Mouse (Mus musculus) forebrain, embryonic 11.5 days (tissue): ENCODE data around the gene Fgf11. TPM values are rescaled to one million over a fixed set of nuclear protein-coding genes. Genes with fewer than 3 reads are reported as not detected.

Experiments
- ATAC-seq: fragments of 200-750 bp; cut with Nextera tagmentation; replicated peaks from 2 replicates; pipeline ENCODE4 v1.8.0; 2017; ENCODE audit warnings: moderate TSS enrichment; ENCODE audit not compliant: low FRiP score
- DNase-seq: peaks from one replicate; pipeline ENCODE4 v3.0.0-alpha.2; 2017; ENCODE audit warnings: low spot score
- H3K27ac ChIP-seq: fragments of 300-500 bp; sonication (generic); 2 replicates; pipeline ENCODE4 v1.5.1; 2014; ENCODE audit warnings: low read depth, low read length
- H3K27me3 ChIP-seq: fragments of 300-500 bp; sonication (generic); 2 replicates; pipeline ENCODE4 v1.6.1; 2014; ENCODE audit warnings: mild to moderate bottlenecking, low read length, mixed read lengths; ENCODE audit not compliant: control insufficient read depth, insufficient read depth
- H3K36me3 ChIP-seq: fragments of 300-500 bp; sonication (generic); 2 replicates; pipeline ENCODE4 v1.6.1; 2014; ENCODE audit warnings: mild to moderate bottlenecking, low read length, moderate library complexity, mixed read lengths; ENCODE audit not compliant: control insufficient read depth, insufficient read depth
- H3K4me1 ChIP-seq: fragments of 300-500 bp; sonication (generic); replicated peaks from 2 replicates; pipeline ENCODE4 v1.6.1; 2014; ENCODE audit warnings: low read length, mixed read lengths; ENCODE audit not compliant: control insufficient read depth, insufficient read depth
- H3K4me2 ChIP-seq: fragments of 300-500 bp; sonication (generic); 2 replicates; pipeline ENCODE4 v1.6.1; 2014; ENCODE audit warnings: low read depth, mild to moderate bottlenecking, low read length, moderate library complexity, mixed read lengths; ENCODE audit not compliant: severe bottlenecking
- H3K4me3 ChIP-seq: fragments of 300-500 bp; sonication (generic); 2 replicates; pipeline ENCODE4 v1.5.1; 2014; ENCODE audit warnings: low read depth, low read length
- H3K9ac ChIP-seq: fragments of 300-500 bp; sonication (generic); 2 replicates; pipeline ENCODE4 v1.6.1; 2014; ENCODE audit warnings: low read length
- H3K9me3 ChIP-seq: fragments of 300-500 bp; sonication (generic); 2 replicates; pipeline ENCODE4 v1.6.1; 2016; ENCODE audit warnings: low read length, mixed read lengths; ENCODE audit not compliant: control insufficient read depth
- WGBS: fragments of 180-500 bp; shearing (Covaris S2); extraction: QIAGEN DNeasy Blood & Tissue Kit; methylation state at CpG from one replicate; pipeline ENCODE4 v1.1.7; 2014; 5-methylcytosine and 5-hydroxymethylcytosine counted together
- polyA plus RNA-seq: library from polyadenylated mRNA; unstranded; fragments of >200 nt; fragmentation: Nextera tagmentation; extraction: Ambion mirVana; gene quantifications from 2 replicates; pipeline ENCODE4 v1.2.1, GENCODE M21; 2014

Fgf11 gene
- polyA plus RNA-seq, 1 experiment from 2014 or later = 1.3 TPM

GRCm38 (mm10) chr11:69823456-69823855, 21.8 kb upstream of the Fgf11 start:
- Histone ChIP-seq H3K27ac (no peak overlapping the region), H3K4me2 (no peak overlapping the region), H3K4me1 (no peaks in the 10 kb centered on the region), H3K36me3 (peaks cover 15% of the 10 kb centered on the region), H3K9ac (no peak overlapping the region), H3K9me3 (no peaks in the 10 kb centered on the region), H3K4me3 (no peak overlapping the region), H3K27me3 (no peaks in the 10 kb centered on the region)
- DNase-seq (no peak), ATAC-seq (no peak)
- whole genome bisulfite sequencing = 78% methylated on average over 2 of the region's 2 CpGs

DNA sequence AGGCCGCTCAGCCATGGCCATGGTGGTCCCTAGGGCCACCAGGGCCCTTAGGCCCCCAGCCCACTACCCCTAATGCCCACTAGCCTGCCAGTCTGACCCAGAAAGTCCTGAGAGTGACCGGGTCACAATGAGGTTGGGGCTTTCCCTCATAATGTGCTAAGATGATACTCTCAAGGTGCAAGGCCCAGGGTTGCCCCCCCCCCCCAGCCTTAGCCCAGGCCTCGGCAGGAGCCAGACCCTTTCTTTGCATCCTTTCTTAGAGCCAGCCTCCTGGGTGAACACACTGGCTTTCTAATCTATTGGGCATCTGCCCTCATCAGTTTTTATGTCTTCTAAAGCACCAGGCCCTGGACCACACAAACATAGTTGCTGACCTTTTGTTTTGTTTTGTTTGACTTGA, 20.4 kb upstream of the Fgf11 start, which contains the start of gene Spem1:
TSS of gene Spem1 (minus strand) at position 101 of the 400 bp plus-strand sequence.
- Histone ChIP-seq H3K4me1 (no peaks in the 10 kb centered on the region), H3K36me3 (peaks cover 13% of the 10 kb centered on the region), H3K9ac (no peak within 1 kb of the TSS), H3K4me3 (no peak within 1 kb of the TSS), H3K27ac (no peak within 1 kb of the TSS), H3K27me3 (no peaks in the 10 kb centered on the region), H3K9me3 (0 out of 2 replicates have a peak, but pooled peaks cover 2% of the 10 kb centered on the region), H3K4me2 (no peak within 1 kb of the TSS)
- DNase-seq (no peak), ATAC-seq (no peak)
- WGBS = 87% methylated on average over 3 of the region's 3 CpGs

- H3K4me1 ChIP-seq = no peaks in the 10 kb centered on the region
- no peak overlapping the region for H3K9ac ChIP-seq
- ATAC-seq (no peak), DNase-seq (no peak)
- no peak overlapping the region for H3K4me3 ChIP-seq
- 0 out of 2 replicates have a peak, but pooled peaks cover 2% of the 10 kb centered on the region for H3K9me3 ChIP-seq
- no peak overlapping the region for H3K27ac ChIP-seq
- H3K4me2 ChIP-seq = no peak overlapping the region
- H3K27me3 ChIP-seq = no peaks in the 10 kb centered on the region
- H3K36me3 ChIP-seq = no peaks in the 10 kb centered on the region; the same call in 1 of the 2 replicates
- 92% methylated on average over 8 of the region's 8 CpGs for WGBS
Observed at GRCm38 (mm10) chr11:69818871-69819270, 17.2 kb upstream of the Fgf11 start.

DNA sequence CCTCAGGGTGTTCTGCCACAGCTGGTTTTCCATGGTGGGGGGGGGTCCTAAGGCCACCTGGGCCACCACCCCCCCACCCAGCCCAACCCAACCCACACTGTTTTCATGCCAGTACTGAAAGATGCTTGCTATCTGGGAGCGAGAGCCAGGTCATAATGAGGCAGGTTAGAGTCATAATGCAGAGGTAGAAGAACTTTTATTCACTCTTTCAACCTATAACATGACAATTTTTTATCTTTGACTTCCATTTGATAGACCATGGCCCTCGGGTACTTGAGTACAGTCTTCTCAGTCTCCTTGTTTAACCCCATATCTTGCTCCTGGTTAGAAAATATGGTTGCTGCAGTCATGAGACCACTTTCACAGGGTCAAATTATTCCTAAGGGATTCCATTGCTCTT, 16.7 kb upstream of the Fgf11 start, which contains the start of gene Spem2:
TSS of gene Spem2 (minus strand) at position 101 of the 400 bp plus-strand sequence.
- Histone ChIP-seq H3K4me1 (no peaks in the 10 kb centered on the region), H3K27ac (no peak within 1 kb of the TSS), H3K36me3 (no peaks in the 10 kb centered on the region; the same call in 1 of the 2 replicates), H3K4me3 (no peak within 1 kb of the TSS), H3K9ac (no peak within 1 kb of the TSS), H3K9me3 (0 out of 2 replicates have a peak, but pooled peaks cover 2% of the 10 kb centered on the region), H3K27me3 (no peaks in the 10 kb centered on the region), H3K4me2 (no peak within 1 kb of the TSS)
- ATAC-seq (no peak), DNase-seq (no peak)
- WGBS = 83% methylated on average over 2 of the region's 2 CpGs

DNA sequence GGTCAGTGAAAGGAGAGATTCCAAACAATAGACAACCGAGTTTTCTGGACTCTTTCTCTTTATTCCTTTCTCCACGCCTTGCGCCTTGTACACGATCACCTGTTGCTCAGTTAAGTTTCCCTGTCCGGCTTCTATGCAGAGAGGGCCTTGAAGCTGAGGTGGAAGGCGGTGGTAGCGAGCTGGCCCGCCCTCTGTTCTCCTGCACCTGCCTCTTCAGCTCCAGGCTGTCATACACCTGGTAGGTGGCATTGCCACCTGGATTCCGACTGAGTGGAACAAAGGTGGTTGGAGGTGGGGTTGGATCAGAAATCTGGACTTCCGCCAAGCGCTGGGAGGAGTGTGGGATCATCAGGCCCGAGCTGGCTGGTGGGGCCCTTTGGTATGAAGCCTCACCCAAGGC, 14.9 kb upstream of the Fgf11 start:
- no peak overlapping the region for H3K4me2 ChIP-seq
- DNase-seq (no peak), ATAC-seq (no peak)
- H3K36me3 ChIP-seq = no peaks in the 10 kb centered on the region; the same call in 1 of the 2 replicates
- WGBS = 93% methylated on average over 12 of the region's 12 CpGs
- H3K27ac ChIP-seq = no peak overlapping the region
- H3K27me3 ChIP-seq = no peaks in the 10 kb centered on the region
- H3K4me1 ChIP-seq = no peaks in the 10 kb centered on the region
- no peak overlapping the region for H3K9ac ChIP-seq
- H3K4me3 ChIP-seq = no peak overlapping the region
- H3K9me3 ChIP-seq = 0 out of 2 replicates have a peak, but pooled peaks cover 2% of the 10 kb centered on the region

- H3K4me3 ChIP-seq = no peak within 1 kb of the TSS
- no peaks in the 10 kb centered on the region for H3K4me1 ChIP-seq
- ATAC-seq (no peak), DNase-seq (no peak)
- H3K9me3 ChIP-seq = 0 out of 2 replicates have a peak, but pooled peaks cover 2% of the 10 kb centered on the region
- no peaks in the 10 kb centered on the region for H3K27me3 ChIP-seq
- H3K36me3 ChIP-seq = no peaks in the 10 kb centered on the region; the same call in 1 of the 2 replicates
- H3K9ac ChIP-seq = no peak within 1 kb of the TSS
- 70% methylated on average over 10 of the region's 10 CpGs for WGBS
- H3K4me2 ChIP-seq = no peak within 1 kb of the TSS
- no peak within 1 kb of the TSS for H3K27ac ChIP-seq
Observed at GRCm38 (mm10) chr11:69815155-69815554, 13.5 kb upstream of the Fgf11 start, which contains the start of gene Gm39566. Gm39566 (minus strand) TSS chr11:69815298.

DNA sequence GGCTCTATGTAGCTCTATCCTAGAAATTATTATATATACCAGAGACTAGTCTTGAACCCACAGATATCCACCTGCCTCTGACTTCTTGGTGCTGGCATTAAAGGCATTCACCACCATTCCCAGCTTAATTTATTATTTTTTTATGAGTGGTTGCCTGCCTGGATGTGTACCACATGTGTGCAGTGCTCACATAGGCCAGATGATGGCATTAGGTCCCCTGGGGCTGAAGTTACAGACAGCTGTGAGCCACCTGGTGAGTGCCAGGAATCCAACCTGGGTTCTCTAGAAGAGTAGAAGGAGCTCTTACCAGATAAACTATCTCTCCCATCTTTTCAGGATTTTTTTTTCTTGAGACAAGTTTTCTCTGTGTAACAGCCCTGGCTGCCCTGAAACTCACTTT, 8.6 kb upstream of the Fgf11 start:
- Histone ChIP-seq H3K9me3 (no peaks in the 10 kb centered on the region; the same call in 1 of the 2 replicates), H3K4me3 (no peak overlapping the region), H3K27ac (no peak overlapping the region), H3K9ac (no peak overlapping the region), H3K36me3 (no peaks in the 10 kb centered on the region), H3K4me2 (no peak overlapping the region), H3K27me3 (peaks cover 8% of the 10 kb centered on the region), H3K4me1 (no peaks in the 10 kb centered on the region)
- ATAC-seq (no peak), DNase-seq (no peak)

DNA sequence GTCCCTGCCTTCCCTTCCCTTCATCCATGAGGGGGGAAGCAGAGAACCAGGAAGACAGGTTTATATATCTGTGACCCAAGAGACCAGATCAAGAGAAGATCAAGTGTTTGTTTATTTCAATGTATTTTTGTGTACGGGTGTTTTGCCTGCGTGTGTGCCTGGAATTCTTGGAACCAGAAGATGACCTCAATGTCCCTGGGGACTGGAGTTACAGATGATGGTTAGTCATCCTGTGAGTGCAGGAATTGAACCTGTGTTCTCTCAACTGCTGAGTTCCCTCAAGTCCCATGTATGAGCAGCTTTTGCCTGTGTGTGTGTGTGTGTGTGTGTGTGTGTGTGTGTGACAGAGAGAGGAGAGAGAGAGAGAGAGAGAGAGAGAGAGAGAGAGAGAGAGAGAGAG, 6.0 kb upstream of the Fgf11 start:
- peaks cover 30% of the 10 kb centered on the region for H3K27me3 ChIP-seq
- H3K9ac ChIP-seq = no peak overlapping the region
- no peaks in the 10 kb centered on the region for H3K36me3 ChIP-seq
- WGBS = 86% methylated on average over 2 of the region's 2 CpGs
- peaks cover 22% of the 10 kb centered on the region for H3K4me1 ChIP-seq
- H3K4me2 ChIP-seq = no peak overlapping the region
- H3K9me3 ChIP-seq = no peaks in the 10 kb centered on the region; the same call in 1 of the 2 replicates
- no peak for ATAC-seq
- no peak overlapping the region for H3K4me3 ChIP-seq
- no peak overlapping the region for H3K27ac ChIP-seq
- DNase-seq = no peak

DNA sequence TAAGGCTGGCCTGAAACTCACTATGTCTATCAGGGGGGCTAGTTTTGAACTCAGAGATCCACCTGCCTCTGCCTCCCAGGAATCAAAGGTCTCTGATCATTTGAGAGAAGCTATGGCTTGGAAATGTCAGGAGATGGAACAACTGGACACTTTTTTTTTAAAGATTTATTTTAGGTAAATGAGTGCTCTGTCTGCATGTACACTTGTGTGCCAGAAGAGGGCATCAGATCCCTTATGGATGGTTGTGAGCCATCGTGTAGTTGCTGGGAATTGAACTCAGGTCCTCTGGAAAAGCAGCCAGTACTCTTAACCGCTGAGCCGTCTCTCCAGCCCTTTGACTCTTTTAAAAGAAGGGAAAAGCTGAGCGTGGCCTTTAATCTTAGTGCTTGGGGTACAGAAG, 4.7 kb upstream of the Fgf11 start:
- ATAC-seq (no peak), DNase-seq (no peak)
- Histone ChIP-seq H3K4me3 (no peak overlapping the region), H3K36me3 (no peaks in the 10 kb centered on the region), H3K9me3 (no peaks in the 10 kb centered on the region; the same call in 1 of the 2 replicates), H3K9ac (no peak overlapping the region), H3K4me2 (no peak overlapping the region), H3K27me3 (peaks cover 42% of the 10 kb centered on the region), H3K27ac (no peak overlapping the region), H3K4me1 (peaks cover 29% of the 10 kb centered on the region)
- 86% methylated on average over 4 of the region's 4 CpGs for WGBS
